Mouse (Mus musculus) heart, adult 8-10 months (tissue): Measurements from ENCODE around the gene Pkd1l2. TPM values are rescaled to one million over a fixed set of nuclear protein-coding genes. Genes with fewer than 3 reads are reported as not detected.

Experiments used
- DNase-seq: peaks from one replicate; pipeline ENCODE4 v3.0.0; 2022; ENCODE audit warnings: low spot score
- total RNA-seq, 4 experiments: library from RNA; stranded (reverse); gene quantifications; 2 replicates each; pipeline ENCODE4 v1.2.4; 2022

Gene Pkd1l2
- total RNA-seq, 4 experiments from 2014 or later, result 0.03 to 0.17 TPM; not detected in 2

- no peak for DNase-seq
These were observed 3.3 kb upstream of the Pkd1l2 start for GRCm38 (mm10) chr8:117085521-117085920.

GRCm38 (mm10) chr8:117082947-117083559 is 804 bp upstream of the Pkd1l2 start:
- DNase-seq, result no peak

- DNase-seq, result no peak
These were observed 2.6 kb downstream of the Pkd1l2 start for GRCm38 (mm10) chr8:117079652-117080051.

GRCm38 (mm10) chr8:117078367-117078926 is 3.8 kb downstream of the Pkd1l2 start:
- DNase-seq, result no peak

GRCm38 (mm10) chr8:117074350-117075182 is 7.7 kb downstream of the Pkd1l2 start:
- no peak for DNase-seq

- no peak for DNase-seq
These were observed 12.5 kb downstream of the Pkd1l2 start for GRCm38 (mm10) chr8:117069708-117070107.

- no peak for DNase-seq
These were observed 14.0 kb downstream of the Pkd1l2 start for GRCm38 (mm10) chr8:117068294-117068693.

- DNase-seq, result no peak
These were observed 14.9 kb downstream of the Pkd1l2 start for GRCm38 (mm10) chr8:117067396-117067795.

GRCm38 (mm10) chr8:117066955-117067354 is 15.3 kb downstream of the Pkd1l2 start:
- no peak for DNase-seq

GRCm38 (mm10) chr8:117061180-117061880 is 20.9 kb downstream of the Pkd1l2 start:
- DNase-seq, result no peak

GRCm38 (mm10) chr8:117060306-117060705 is 21.9 kb downstream of the Pkd1l2 start:
- no peak for DNase-seq

- no peak for DNase-seq
These were observed 23.2 kb downstream of the Pkd1l2 start for GRCm38 (mm10) chr8:117059021-117059420.

GRCm38 (mm10) chr8:117055097-117055496 is 27.2 kb downstream of the Pkd1l2 start:
- peak; percentile 28 for DNase-seq

- DNase-seq, result no peak
These were observed 28.1 kb downstream of the Pkd1l2 start for GRCm38 (mm10) chr8:117054146-117054545.

- DNase-seq, result no peak
These were observed 28.8 kb downstream of the Pkd1l2 start for GRCm38 (mm10) chr8:117053135-117054079.

- no peak for DNase-seq
These were observed 30.9 kb downstream of the Pkd1l2 start for GRCm38 (mm10) chr8:117051316-117051715.

- no peak for DNase-seq
These were observed 31.5 kb downstream of the Pkd1l2 start for GRCm38 (mm10) chr8:117050763-117051162.

GRCm38 (mm10) chr8:117049444-117049843 is 32.8 kb downstream of the Pkd1l2 start:
- DNase-seq, result no peak

- no peak for DNase-seq
These were observed 38.7 kb downstream of the Pkd1l2 start for GRCm38 (mm10) chr8:117043584-117043983.

- DNase-seq, result no peak
These were observed 42.4 kb downstream of the Pkd1l2 start for GRCm38 (mm10) chr8:117039843-117040242.

- DNase-seq, result no peak
These were observed 44.8 kb downstream of the Pkd1l2 start for GRCm38 (mm10) chr8:117037374-117037935.
